Mouse (Mus musculus) G1E (cell line): ENCODE data around the gene Ptprz1.

ENCODE experiments used
- CTCF ChIP-seq: IDR thresholded peaks from 2 replicates; pipeline ENCODE4 v1.5.1; 2012; ENCODE audit warnings: low read depth, low read length, inconsistent platforms, mixed read lengths
- GATA1 ChIP-seq: IDR thresholded peaks from 2 replicates; pipeline ENCODE4 v1.6.1; 2012; ENCODE audit warnings: borderline replicate concordance, low read length, inconsistent platforms, mixed read lengths
- GATA2 ChIP-seq: IDR thresholded peaks from 2 replicates; pipeline ENCODE4 v1.6.1; 2012; ENCODE audit warnings: low read depth, low read length, inconsistent platforms, borderline replicate concordance
- POLR2AphosphoS5 ChIP-seq: IDR thresholded peaks from 2 replicates; pipeline ENCODE4 v1.6.1; 2012; ENCODE audit warnings: low read depth, low read length, inconsistent platforms; ENCODE audit not compliant: insufficient replicate concordance

DNA sequence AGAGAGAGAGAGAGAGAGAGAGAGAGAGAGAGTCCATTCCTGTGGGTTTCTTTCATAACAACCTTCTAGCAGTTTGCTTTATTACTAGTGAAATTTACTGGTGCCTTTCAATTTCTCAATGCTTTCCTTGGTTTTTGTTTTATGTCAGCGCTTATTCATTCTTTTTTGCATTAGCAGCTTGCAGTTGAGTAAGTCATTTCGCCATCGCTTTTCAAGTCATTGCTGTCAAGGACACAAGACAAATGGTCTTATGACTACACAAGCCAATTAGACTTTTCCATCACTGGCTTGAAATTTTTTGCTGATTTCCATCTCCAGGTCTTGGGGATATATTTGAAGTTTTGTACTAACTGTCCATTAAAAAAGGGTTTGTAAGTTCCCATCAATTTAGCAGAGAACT lies 68.9 kb downstream of the Ptprz1 start:
- no peak for TF ChIP-seq CTCF
- TF ChIP-seq POLR2AphosphoS5: no peak
- no peak for TF ChIP-seq GATA2
- TF ChIP-seq GATA1: no peak
